Mouse (Mus musculus) embryo, embryonic 10.5 days (tissue): ENCODE results near the gene Colq.
"Not testable (repeated sequence)": the region's sequence is repeated elsewhere in the genome, so short reads cannot be mapped to it uniquely, and the experiment has no call there.

Source experiments
- DNase-seq: peaks from one replicate; pipeline ENCODE4 v3.0.0-alpha.2; 2015; ENCODE audit warnings: low spot score

Colq gene

DNA sequence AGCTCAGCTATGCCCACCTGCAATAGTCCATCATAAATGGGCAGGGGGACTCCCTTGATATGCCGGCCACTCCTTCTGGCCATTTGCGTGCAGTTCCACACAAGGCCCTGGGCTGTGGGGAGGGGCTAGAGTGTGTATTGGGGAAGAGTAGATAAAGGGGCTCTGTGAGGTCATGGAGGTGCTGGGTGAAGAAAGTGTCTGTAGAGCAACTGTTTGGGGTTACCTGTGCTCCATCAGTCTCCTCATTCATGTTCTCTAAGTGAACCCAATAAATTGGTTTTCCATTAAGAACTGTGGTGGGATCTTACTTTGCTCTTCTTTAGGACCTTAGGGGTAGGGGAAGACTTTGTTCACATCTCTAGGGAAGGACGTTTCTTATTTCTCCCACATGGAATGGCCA is at the start of gene Colq:
TSS of gene Colq (minus strand) at position 101 of the 400 bp plus-strand sequence.
- DNase-seq = no peak

DNA sequence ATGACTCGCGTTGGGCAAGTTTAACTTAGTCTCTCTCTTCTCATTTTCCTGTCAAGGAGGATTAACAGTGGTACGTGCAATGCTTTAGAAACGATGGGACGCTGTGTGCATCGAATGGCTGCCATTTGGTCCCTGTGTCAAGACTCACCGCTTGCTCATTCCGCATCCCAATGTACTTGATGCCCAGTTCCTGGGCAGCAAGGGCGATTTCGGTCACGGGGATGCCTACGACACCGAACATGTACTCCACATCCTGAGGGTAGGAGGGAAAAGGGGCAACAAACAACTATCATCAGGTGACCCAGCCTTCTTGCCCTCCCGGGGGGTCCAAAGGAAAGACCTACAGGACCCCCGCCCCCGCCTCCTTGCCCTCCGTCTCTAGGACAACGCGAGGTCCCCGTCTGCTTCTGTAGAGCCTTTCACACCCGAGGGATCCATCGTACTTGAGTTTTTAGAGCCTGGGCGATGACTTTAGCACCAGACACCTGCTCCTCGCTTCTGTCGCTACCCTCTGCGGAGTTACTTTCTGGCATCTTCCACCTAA is 49.3 kb upstream of the Colq start, which contains the start of gene Gm49387:
TSS of gene Gm49387 (minus strand) at position 533 of the 544 bp plus-strand sequence.
- DNase-seq = no peak

DNA sequence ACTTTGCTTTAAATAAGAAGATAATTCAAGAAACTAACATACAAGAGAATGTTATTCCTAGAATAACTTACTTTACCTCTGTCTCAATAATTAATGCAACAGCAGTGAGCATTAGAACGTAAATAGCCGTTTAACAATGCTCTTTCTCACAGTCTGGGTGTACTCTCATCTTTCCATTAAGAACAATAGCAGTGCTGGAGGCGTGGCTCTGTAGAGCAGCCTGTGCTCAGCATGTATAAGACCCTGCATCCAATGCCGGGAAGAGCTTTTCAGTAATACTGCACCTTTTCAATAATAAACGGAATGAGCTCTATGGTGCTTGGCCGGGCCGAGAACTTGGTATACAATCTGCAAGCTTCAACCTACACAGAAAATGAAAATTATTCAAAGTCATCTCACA is 39.5 kb upstream of the Colq start:
- DNase-seq = no peak

DNA sequence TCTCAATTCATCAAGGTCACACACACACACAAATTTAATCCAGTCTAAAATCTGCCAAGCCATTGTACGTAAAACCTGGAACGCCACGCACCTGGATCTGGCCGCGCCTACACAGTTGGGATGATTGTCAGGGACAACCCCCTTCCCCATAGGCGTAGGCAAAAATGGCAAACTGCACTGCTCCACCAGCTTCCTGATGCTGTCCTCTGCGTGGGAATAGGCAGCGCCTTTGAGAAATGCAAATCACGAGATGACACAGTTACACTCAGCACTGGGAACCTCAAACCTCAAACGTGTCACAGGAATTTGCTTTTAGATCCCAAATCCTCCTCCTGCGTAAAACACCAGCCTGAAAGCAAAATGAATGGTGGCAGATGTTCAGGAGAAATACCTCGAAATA is 31.6 kb upstream of the Colq start:
- DNase-seq = no peak

DNA sequence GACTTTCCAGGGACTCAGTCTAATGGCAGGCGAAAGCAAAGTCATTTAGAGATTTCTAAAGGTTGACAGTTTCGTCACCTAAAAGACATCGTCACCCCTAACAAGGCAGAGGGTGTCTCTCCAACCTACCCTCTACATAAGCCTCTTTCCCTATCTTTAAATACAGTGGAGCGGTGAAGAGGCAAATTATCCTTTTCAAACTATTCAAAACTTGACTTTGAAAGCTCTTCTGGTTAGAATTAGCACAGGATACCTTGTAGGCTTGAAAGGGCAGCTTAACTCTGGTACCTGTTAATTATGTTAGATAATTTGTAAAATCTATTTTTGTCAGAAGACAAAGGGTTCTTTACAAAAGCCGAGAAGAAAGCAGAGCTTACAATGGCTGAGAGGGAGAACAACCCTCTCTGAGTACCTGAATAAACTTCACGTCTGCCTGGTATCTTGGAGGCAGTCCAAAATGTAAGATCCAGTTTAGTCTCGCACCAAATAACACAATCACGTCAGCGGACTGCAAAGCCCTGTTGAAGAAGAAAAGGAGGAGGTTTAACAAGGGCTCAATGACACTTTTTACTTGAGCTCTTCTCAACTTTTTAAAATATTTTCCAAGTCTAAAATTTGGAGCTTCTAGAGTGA is 29.6 kb upstream of the Colq start:
- no peak for DNase-seq

DNA sequence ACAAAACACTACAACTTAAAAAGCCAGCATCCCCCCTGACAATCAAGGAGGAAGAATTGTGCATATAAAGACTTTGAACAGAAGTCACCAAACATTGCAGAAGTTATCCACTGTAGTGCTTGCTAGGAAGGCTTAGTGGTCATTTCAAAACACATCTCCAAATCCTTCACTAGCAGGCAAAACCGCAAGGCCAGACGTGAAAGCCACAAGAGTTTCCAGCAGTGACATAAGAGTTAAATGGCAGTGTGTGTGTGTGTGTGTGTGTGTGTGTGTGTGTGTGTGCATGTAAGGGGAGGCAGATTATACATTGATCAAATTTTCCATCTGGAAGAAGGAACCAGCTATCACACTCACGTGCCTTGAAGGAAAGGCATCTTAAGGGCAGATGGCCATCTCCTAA is 26.9 kb upstream of the Colq start:
- no peak for DNase-seq

DNA sequence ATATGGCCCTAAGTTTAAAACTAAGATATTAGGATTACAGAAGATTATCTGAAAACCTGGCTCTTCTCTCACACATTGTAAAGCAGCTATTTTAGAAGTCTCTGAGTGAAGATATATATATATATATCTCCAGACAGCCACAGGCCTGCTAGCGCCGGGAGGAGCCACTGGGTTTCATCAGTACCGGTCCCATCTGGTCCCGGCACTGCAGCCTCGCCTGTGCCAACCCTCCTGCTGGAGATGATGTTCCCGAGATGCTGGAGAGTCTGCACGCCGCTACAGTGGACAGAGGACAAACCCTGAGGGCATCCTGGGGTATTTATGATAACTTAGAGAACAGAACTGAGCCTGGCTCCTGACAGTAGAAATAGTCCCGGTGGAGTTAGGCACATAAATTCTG is 26.1 kb upstream of the Colq start:
- no peak for DNase-seq

DNA sequence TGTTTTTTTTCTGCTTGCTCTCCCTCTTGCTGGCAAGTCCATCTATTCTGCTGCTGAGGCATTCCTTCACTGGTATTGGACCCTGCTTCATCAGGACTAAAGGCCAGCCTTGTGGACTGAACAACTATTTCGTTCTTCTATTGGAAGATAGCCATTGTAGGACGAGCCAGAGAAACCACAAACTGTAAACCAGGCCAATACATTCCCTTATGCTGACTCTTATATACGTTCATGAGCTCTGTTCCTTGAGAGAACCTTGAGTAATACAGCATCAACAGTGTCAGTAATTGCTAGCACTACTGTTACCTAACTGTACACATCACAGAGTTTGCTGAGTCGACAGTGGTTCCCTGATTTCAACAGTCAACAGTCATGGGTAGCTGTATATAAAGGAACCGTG is 22.5 kb upstream of the Colq start:
- no peak for DNase-seq

DNA sequence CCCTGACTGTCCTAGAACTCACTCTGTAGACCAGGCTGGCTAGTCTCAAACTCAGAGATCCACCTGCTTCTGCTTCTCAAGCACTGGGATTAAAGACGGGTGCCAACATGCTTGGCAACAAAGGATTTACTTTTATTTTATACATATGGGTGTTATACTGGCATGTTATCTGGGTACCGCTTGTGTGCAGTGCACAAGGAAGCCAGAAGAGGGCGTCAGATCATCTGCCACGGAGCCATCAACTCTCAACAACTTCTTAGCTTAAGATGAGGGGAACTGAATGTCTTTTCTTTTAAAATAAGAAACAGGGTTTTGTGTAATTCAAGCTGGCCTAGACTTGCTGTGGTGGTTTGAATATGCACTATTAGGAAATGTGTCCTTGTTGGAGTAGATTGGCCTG is 20.8 kb upstream of the Colq start:
- DNase-seq = no peak

DNA sequence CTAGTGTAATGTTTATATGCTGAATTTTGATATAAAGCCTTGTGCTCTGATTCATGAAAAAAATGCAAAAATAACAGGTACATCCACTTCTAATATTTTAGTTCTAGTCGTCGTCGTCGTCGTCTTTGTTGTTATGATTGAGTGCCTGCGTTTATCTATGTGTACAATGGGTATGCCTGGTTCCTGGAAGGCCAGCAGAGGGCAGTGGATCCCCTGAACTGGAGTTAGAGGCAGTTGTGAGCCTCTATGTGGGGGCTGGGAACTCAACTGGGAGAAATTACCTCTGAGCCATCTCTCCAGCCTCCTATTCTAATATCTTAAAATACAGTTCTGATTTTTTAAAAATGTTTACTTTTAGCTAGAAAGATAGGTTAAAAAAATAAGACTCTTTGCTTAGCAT is 14.4 kb upstream of the Colq start:
- DNase-seq = no peak

DNA sequence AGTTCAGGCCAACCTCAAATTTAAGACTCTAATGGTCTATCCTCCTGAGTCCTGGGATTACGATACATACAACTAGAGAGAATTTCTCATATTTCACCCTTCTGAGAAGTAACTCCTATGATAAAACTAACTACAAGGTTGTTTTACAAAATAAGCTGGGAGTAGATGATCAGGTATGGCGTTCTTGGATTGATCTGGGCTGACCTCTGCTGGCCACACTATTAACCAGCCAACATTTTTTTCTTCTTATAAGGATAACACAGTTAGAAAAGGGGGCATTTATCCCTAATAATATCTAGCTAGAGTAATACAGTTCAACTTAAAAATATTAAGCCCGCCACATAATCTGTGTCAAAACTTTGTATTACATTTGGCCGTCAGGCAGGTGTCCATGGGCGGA is 13.8 kb upstream of the Colq start:
- DNase-seq = peak; percentile 54

DNA sequence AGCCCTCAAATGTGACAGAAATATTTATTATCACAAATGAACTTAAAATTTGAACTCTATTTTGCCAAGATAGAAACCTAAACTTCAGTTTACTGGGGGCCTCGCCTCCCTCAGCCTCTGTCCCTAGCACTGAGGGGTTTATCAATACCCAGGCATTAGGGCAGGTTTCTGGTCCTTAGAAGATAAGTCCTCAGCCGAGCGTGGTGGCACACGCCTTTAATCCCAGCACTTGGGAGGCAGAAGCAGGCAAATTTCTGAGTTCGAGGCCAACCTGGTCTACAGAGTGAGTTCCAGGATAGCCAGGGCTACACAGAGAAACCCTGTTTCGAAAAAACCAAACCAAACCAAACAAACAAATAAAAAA is 11.5 kb upstream of the Colq start:
- not testable (repeated sequence) for DNase-seq

DNA sequence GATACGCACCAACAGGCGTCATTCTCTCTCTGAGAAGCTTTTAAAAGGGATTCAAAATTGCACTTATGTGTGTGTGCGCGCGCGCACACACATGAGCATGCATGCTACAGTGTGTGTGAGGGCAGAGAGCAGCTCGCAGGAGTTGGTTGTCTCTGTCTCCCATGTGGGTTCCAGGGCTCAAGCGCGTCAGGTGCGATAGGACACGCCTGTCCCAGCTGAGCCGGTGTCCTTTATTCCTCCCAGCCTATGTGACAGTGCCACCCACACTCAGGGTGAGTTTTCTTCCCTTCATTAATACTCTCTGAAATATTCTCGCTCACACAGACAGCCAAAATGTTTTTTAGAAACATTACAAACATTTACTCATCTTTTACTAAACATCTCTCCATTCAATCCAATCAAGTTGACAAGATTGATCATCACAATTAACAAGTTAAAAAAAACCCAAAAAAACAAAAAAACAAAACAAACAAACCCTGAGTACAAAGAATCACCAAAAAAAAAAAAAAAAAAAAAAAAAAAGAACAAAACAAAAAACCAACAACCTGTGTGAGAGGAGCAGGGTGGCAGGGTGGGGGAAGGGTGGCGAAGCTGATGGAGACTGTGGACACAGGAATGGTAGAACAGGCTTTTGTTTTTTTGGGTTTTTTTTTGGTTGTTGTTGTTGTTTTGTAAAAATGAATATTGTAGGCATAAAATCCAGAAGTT is 10.9 kb upstream of the Colq start:
- no peak for DNase-seq

DNA sequence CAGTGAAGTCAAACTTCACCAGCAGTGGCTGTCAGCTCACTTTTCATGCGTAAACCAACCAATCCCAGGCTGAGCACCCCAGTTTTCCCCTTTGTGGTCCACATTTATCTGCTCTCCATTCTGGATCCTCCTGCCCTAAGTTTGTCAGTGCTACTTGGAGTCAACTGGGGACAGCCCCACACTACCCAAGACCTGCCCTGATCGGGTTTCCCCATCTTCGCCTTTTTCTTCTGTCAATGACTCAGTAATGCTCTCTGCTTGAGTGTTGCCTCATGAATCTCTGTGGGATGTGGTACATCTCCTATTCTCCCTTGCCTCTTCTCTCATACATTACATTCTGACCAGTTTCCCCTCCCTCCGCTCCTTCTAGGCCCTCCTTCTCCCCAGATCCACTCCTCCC is 6.3 kb upstream of the Colq start:
- no peak for DNase-seq

DNA sequence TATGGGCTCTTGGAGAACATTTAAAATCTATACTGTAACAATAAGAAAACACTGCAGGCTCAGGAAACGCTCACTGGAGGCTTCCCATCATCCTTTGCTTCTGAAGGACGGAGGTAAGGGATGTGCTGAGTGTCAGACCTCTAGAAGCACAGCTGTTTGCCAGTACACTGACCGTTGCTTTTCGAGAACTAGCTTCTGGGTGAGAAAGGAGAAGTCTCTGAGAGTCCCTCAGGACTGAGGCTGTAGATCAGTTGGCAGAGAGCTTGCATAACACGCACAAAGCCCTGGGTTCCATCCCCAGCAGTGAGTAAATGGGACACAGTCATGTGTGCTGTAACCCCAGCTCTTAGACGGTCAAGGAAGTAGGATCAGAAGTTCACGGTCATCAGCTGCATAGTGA is 5.3 kb upstream of the Colq start:
- DNase-seq = no peak

DNA sequence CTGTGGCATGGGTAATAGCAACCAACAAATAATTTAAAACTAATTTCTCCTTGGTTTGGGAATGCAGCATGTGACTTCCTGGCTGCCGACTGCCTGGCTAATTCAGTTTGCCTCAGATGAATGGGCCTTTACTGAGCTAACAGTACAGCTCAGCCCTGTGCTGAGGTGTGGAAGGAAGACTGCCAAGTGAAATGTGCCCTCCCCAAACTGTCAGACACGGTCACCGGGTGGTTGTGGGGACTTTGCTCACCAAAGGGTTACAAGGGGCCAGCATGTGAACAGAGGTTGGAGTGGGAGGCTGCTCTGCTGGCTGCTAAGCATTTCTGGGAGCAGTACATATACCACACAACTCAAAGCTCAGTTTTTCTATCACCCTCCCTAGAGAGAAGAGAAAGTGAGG is 3.5 kb upstream of the Colq start:
- DNase-seq = no peak

DNA sequence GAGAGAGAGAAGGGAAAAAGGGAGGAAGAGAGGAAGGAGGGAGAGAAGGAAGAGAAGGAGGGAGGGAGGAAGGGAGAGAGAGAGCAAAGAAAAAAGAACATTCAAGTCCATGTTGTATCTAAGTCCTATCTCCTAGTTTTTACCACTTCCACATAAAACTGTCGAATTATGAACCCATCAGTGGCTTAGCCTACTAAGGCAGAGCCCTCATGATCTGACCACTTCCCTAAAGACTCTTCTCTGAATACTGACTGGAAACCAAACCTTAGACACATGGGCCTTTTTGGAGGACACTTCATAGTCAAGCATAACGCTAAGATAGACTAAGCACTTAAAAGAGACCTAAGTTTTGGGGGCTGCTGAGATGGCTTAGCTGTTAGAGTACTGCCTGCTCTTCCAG is 1.9 kb upstream of the Colq start:
- no peak for DNase-seq

DNA sequence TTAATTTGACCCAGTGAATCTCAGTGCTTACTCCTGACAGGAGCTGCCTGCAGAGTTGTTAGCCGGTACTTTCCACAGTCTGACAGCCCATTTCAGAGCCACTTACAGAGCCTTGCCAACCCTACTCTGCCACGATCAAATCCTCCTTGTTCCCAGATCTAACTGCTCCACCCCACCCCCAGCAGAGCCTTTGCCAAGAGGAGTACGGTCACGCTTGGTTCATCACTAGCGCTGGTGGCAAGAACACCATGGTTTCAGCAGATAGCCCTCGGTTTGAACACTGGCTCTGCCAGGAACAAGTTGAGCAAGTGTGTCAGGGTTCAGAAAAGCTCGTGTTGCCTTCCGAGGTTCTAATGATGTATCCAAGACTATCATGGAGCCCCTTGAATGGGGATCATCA is 4.7 kb downstream of the Colq start:
- DNase-seq = no peak

DNA sequence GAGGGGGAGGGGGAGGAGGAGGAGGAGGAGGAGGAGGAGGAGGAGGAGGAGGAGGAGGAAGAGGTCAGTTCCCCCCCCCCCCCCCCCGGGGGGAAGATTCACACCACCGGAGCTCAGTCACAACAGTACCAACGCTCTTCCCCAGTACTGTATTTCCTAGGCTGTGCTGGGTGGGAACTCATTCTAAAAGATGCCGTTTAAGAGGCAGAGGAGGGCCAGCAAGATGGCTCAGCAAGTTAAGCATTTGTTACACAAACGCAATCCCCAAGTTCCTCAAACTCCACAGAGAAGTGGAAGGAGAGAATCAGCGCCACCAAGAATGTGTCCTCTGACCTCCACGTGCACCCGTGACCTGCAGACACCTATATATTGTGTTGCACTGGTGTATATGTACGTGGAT is 8.1 kb downstream of the Colq start:
- no peak for DNase-seq

DNA sequence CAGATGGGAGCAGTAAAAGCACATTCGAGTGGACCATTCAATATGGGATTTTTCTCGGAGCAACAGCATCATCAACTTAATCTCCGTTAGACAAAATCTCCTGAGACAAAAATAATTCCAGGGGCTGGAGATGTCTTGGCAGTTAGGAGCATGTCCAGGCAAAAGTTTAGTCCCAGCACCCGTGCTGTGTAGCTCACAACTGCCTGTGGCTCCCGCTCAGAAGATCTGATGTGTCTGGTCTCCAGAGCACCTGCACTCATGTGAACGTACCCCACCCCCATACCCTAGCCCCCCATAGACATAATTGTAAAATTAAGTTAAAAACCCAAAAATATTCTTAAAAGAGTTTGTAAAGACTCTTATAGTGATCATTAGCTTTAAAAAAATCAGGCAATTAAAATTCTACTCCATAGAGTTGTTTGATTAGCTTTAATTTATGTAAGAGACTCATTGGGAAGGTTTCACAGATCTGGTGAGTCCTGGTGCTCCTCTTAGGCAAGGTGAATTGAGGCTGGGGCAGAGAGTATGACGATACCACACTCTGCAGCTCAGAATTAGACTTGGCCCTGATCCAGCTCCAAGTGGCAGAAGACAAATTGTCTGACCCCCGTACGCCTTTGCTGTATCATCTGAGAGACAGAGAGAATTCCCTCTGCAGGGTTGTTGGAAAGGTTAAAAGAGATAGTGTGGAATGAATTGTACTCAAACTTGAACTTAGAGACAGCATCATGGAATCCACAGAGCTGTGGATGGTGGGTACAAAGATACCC is 13.0 kb downstream of the Colq start:
- DNase-seq = no peak

DNA sequence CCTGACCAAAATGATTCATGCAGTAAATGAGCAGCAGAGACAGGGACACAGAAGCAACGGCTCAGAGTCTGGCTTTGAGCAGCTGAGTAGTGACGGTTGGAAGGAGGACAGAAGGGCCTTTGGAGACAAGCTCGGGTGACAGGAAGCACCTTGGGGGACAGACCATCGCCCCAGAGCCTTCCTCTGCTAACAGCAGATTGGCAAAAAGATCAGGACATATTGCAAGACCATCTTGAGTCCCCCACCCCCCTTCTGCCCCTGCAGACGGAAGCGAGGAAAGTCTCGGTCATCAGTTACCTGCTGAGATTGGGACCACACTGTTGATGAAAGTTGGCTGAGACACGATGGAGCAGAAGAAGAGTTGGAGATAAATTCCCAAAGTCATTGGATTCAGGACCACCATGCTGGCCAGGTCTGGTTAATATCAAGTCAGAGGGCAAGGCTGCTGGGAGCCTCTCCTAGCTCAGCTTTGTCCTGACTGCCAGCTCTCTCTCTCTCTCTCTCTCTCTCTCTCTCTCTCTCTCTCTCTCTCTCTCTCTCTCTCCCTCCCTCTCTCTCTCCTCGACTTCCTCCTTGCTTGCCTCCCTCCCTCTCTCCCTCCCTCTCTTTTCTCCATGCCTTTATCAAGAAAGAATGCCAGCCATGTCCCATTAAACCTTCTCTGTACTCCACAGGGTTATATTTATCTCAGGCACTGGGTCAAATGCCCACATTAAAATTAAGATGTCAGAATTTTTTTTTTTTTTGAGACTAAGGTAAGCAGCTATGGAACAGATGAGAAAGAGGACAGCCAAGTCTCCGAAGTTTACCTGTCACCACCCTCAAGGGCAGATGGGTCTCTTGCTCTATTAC is 14.1 kb downstream of the Colq start:
- no peak for DNase-seq

DNA sequence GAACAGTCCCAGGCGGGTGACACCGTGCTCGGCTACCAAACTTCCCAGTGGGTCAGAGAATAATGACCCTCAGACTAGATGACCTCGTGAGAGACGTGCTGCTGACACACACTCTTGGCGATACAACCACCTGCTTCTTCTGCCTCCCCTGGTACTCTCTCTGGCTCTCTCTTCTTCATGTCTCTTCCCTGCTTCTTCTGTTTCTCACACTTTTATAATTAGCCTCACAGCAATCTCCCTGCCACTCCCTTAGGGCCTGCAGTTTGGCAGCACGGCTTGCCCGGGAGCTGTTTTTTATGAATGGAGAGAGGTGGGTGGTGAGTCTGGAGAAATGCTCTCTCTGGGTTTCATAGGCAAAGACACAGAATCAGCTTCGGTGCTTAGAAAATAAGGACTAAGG is 15.3 kb downstream of the Colq start:
- DNase-seq = no peak
